Mouse (Mus musculus) CD4-positive naive resting alpha-beta T cell, adult 57 days (primary cell): ENCODE data around the gene 1600002K03Rik. TPM values are rescaled to one million over a fixed set of nuclear protein-coding genes. Genes with fewer than 3 reads are reported as not detected.

ENCODE experiments used
- total RNA-seq: library from RNA; stranded (reverse); gene quantifications from one replicate; pipeline ENCODE4 v1.2.4, GENCODE M21; 2023

1600002K03Rik gene
- 11.6 TPM for total RNA-seq

GRCm38 (mm10) chr10:80172527-80173292, at the start of gene 1600002K03Rik:
Gene 1600002K03Rik (plus strand): TSS chr10:80172944.

GRCm38 (mm10) chr10:80138553-80139438, 33.9 kb upstream of the 1600002K03Rik start, which contains the start of gene Atp5d:
Gene Atp5d (plus strand): TSS chr10:80138632.

GRCm38 (mm10) chr10:80140666-80141035, 32.1 kb upstream of the 1600002K03Rik start, which contains the start of gene Cbarp:
Gene Cbarp (minus strand): TSS chr10:80140835.

DNA sequence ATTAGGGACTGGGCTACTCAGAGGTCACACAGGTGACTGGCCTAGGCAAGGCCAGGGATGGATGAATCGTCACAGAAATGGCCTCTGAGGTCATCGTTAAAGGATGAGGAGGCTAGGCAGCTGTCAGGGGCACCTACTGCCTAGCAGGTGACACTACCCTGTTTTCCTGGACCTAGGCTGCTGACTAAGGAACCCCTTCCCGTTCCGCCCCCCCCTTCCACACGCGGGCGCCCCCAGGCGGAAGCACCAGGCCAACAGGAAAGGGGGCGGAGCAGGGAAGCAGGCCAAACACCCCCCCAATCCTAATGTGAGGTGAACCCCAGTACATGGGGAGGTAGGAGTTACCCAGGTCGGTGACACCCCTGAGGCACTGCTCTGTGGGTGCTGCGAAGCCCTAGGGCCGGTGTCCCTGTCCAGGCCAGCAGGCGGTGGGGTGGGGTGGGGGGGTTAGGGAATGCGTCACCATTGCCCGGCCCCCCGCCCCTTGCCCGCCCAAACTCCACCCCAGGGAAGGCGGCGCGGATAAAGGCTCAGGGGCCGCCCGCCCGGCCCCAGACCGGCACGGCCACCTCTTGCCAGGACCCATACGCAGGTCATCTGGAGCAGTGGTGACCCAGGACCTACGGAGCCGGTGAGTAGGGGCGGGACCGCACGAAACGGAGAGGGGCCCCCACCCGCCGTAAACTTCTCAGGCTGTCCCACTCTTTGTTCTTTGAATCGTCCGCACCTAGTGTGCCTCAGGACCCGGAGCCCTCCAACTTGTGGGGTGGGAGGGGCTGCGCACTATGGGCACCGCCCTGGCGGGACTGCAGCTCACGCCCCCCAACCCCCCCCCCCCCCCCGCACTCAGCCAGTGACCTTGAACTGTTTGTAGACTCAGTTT, 24.8 kb upstream of the 1600002K03Rik start, which contains the start of gene Midn:
Gene Midn (plus strand): TSS at position 554 of the 883 bp plus-strand sequence.

DNA sequence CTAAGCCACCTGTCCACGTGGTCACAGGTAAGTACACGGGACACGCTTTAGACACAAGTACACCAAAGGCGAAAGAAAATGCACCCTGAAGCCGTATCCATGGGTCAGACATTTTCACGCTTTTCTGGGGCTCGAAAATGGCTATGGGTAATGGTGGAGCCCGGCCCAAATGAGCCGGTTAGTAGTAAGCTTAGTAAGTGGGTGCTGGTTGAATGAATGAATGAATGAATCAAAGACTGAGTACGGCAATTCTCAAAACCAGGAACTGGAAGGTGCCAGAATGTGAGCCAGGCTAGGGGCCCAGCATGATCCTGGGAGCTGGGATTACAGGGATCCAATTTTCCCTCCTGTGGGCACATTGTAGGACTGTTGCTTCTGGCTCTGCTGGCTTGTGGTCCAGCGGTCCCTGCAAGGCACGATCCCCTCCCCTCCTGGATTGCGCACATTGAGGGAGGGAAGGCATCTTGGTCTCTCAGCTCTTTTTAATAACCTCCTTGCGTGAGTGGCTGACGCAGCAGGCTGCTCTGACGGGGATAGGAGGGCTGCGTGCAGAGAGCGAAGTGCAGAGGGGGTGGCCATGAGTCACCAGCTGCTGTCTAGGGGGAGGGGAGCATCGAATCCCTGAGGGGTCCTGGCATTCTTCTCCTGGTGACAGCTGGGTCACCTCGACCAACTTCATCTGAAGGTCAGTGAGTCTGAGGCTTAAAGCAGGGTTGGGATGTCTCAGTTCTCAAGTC, 7.2 kb upstream of the 1600002K03Rik start, which contains the start of gene Cirbp:
Gene Cirbp (plus strand): TSS at position 594 of the 737 bp plus-strand sequence.

GRCm38 (mm10) chr10:80179068-80180051, 6.6 kb downstream of the 1600002K03Rik start, which contains the start of gene Efna2:
Gene Efna2 (plus strand): TSS chr10:80179482.

Other genes starting within 250 kb of the 1600002K03Rik start
- gene Arid3a, start 245.9 kb upstream of the 1600002K03Rik start, total RNA-seq = 8.4 TPM
- gene Wdr18, start 212.8 kb upstream of the 1600002K03Rik start, total RNA-seq = 48.5 TPM
- gene Grin3b, start 202.2 kb upstream of the 1600002K03Rik start, total RNA-seq = 0.68 TPM
- 158 TPM for gene Tmem259, start 188.6 kb upstream of the 1600002K03Rik start, total RNA-seq
- gene Cnn2, start 184.4 kb upstream of the 1600002K03Rik start, total RNA-seq = 442 TPM
- 80.3 TPM for gene Abca7, start 176.4 kb upstream of the 1600002K03Rik start, total RNA-seq
- 901 TPM for gene Arhgap45, start 156.3 kb upstream of the 1600002K03Rik start, total RNA-seq
- gene Polr2e, start 133.1 kb upstream of the 1600002K03Rik start, total RNA-seq = 75.3 TPM
- 154 TPM for gene Gpx4, start 125.8 kb upstream of the 1600002K03Rik start, total RNA-seq
- 103 TPM for gene Sbno2, start 67.4 kb upstream of the 1600002K03Rik start, total RNA-seq
- 140 TPM for gene Stk11, start 57.1 kb upstream of the 1600002K03Rik start, total RNA-seq
- 168 TPM for gene Atp5d, start 34.3 kb upstream of the 1600002K03Rik start, total RNA-seq
- 38.2 TPM for gene Cbarp, start 32.1 kb upstream of the 1600002K03Rik start, total RNA-seq
- gene Midn, start 24.7 kb upstream of the 1600002K03Rik start, total RNA-seq = 101 TPM
- gene Cirbp, start 7.0 kb upstream of the 1600002K03Rik start, total RNA-seq = 178 TPM
- gene Efna2, start 6.5 kb downstream of the 1600002K03Rik start, total RNA-seq = 0.35 TPM
- 75.4 TPM for gene Mum1, start 53.5 kb downstream of the 1600002K03Rik start, total RNA-seq
- gene Ndufs7, start 76.2 kb downstream of the 1600002K03Rik start, total RNA-seq = 95.8 TPM
- gene Gamt, start 88.1 kb downstream of the 1600002K03Rik start, total RNA-seq = not detected
- 170 TPM for gene Dazap1, start 88.5 kb downstream of the 1600002K03Rik start, total RNA-seq
- 3,730 TPM for gene Rps15, start 119.5 kb downstream of the 1600002K03Rik start, total RNA-seq
- gene Apc2, start 123.0 kb downstream of the 1600002K03Rik start, total RNA-seq = not detected
- 26.2 TPM for gene 2310011J03Rik, start 147.6 kb downstream of the 1600002K03Rik start, total RNA-seq
- gene Pcsk4, start 156.6 kb downstream of the 1600002K03Rik start, total RNA-seq = 1.5 TPM
- gene Reep6, start 157.0 kb downstream of the 1600002K03Rik start, total RNA-seq = not detected
- gene Adamtsl5, start 175.5 kb downstream of the 1600002K03Rik start, total RNA-seq = not detected
- gene Plk5, start 183.5 kb downstream of the 1600002K03Rik start, total RNA-seq = not detected
- 10.8 TPM for gene Mex3d, start 214.7 kb downstream of the 1600002K03Rik start, total RNA-seq
- gene Mbd3, start 226.6 kb downstream of the 1600002K03Rik start, total RNA-seq = 108 TPM
- gene Uqcr11, start 233.9 kb downstream of the 1600002K03Rik start, total RNA-seq = 54.4 TPM